Mouse (Mus musculus) adrenal gland, adult (tissue): ENCODE results near the gene Dus2.

Experiments used
- DNase-seq, 2 experiments: peaks; one replicate each; pipeline ENCODE4 v3.0.0; 2022 to 2023; ENCODE audit warnings: low spot score in 1 of 2; ENCODE audit not compliant: inconsistent age in 2 of 2

Dus2 gene

GRCm38 (mm10) chr8:106074659-106075058 is 83.5 kb downstream of the Dus2 start:
- DNase-seq: peak in 1 of 2 experiments; percentile 53

DNA sequence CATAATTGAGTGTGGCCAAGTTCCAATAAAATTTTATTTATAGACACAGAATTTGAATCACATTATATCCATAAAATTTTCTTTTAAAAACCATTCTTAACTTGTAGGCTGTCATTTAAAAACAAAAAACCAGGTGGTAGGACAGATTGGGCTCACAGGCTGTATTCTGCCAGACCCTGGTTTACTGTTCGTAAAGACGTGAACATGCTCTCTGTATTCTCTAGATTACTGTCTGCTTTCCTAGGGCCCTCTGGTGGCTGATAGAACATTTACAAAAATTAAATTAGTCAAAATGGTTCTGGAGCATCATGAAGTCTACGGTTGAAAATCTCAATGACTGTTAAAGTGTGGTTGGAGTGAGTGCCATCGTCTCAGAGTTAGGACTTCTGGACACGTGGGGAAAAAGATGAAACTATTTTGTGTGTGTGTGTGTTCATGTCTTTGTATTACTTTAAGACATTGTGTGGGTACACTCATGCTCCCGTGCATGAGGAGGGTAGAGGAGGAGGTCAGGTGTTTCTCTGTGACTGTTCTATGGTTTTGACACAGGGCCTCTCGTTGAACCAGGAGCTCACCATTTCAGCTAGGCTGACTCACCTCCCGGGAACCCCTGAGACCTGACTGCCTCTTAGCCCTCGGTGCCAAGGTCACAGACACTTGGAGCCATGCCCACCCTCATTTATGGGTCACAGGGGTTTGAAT is 84.2 kb downstream of the Dus2 start:
- peak; percentile 85 to 90 for DNase-seq

DNA sequence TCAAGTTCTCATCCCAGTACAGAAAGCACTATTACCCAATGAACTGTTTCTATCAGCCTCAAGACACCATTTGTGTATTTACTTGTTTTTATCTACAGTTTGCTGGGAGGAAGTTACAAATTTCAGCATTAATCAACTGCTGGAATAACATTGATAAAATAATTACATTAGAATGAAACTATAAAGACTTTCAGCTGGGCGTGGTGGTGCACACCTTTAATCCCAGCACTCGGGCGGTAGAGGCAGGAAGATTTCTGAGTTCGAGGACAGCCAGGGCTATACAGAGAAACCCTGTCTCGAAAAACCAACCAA is 84.7 kb downstream of the Dus2 start:
- DNase-seq: no peak

DNA sequence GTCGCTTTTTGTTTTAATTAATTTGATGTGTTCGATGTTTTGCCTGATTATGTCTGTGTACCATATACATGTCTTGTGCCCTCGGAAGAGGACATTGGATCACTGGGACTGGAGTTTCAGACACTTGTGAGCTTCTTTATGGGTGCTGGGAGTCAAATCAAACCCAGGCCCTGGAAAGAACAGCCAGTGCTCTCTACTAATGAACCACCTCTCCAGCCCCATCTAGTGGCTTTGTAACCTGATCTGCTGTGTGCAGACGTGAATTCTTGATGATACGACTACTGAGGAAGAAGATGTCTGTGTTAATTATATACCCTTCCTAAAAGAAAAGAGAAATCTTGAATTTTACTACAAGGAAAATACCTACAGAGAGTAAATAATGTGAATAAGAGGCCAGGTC is 85.5 kb downstream of the Dus2 start:
- DNase-seq: peak in 1 of 2 experiments; percentile 79

- no peak for DNase-seq
Measured at GRCm38 (mm10) chr8:106077452-106078067, 86.4 kb downstream of the Dus2 start.

DNA sequence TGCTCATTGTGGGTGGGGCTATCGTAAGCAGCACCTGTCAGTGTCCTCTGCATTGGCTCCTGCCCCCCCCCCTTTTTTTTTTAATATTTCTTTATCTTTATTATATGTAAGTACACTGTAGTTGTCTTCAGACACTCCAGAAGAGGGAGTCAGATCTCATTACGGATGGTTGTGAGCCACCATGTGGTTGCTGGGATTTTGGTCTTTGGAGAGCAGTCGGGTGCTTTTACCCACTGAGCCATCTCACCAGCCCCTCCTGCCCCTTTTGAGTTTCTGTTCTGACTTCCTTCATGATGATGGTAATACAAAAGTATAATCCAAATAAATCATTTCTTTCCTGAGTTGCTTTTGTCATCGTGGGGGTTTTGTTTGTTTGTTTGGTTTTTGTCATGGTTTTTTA is 111.2 kb downstream of the Dus2 start:
- DNase-seq: no peak
